Mouse (Mus musculus) cerebral cortex, adult 2 months (tissue): Measurements from ENCODE around the gene Wdr63.

Experiments
- WGBS: fragments of 180-500 bp; shearing (Covaris S2); methylation state at CpG from one replicate; pipeline ENCODE4 v1.1.7; 2018; 5-methylcytosine and 5-hydroxymethylcytosine counted together

Gene Wdr63

DNA sequence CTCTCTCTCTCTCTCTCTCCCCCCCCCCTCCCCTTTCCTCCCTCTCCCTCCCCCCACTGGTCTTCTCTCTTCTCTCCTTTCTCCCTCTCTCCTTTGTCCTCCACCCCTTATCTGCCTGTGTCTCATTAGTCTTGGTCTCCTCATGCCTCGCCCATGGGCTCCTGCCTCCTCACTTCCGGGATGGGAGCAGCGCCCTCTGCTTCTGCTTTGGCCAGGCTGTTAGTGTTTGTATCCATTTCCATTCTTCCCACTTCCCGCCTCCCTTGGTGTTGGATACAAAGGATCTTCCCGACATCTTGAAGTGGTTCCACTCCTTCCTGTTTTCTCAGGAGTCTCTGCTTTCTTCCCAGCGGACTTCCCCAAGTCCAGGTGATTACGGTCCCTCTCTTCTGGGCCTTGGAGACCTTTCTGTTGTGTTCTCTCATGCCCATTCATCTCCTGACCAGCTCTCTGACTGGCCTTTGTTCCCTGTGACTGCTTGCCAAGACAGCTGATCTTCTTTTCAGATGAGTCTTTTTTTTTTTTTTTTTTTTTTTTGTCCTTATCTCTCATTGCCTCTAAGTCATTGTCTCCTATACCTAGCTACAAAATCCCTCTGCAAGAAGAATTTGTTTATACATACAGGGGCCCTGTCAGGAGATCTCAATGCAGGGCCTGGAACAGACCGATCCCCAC is 96.2 kb downstream of the Wdr63 start:
- WGBS = 75% methylated on average over 8 of the region's 8 CpGs

- WGBS = 96% methylated on average over 4 of the region's 4 CpGs
These were observed 97.2 kb downstream of the Wdr63 start for GRCm38 (mm10) chr3:146010751-146011150.

DNA sequence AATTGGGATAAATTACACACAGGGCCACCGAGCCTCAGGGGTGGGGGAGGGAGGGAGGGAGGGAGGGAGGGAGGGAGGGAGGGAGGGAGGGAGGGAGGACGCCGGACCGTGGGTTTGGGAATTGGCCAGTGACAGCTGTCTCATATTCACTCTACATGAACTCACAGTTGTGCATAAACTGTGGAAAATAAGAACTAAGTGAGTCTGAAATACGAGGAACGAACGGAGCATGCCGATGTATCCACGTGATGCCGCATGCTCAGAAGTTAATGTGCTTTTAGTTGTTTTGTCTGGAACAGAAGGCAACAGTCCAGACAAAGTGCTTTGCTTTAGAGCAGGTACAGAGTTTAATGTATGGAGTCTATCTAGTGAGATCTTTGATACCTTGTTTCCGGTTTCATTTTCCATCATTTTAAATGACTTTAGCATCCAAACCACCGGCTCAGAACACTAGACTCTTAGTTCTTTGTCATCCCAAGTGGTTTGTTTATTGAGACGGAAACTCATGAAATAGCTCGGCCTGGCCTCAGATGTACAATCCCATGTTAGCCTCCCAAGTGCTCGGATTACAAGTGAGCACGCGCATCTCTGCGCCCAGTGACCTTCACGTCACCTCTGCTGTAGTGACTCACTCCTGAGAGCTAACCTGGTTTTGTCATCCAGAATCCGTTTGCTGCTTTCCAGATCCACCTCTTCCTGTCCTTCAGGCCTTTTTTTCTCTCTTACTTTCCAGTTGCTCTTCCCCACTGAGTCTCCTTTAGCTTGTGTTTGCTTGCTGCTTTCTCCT is 97.9 kb downstream of the Wdr63 start:
- 79% methylated on average over 19 of the region's 20 CpGs for WGBS

DNA sequence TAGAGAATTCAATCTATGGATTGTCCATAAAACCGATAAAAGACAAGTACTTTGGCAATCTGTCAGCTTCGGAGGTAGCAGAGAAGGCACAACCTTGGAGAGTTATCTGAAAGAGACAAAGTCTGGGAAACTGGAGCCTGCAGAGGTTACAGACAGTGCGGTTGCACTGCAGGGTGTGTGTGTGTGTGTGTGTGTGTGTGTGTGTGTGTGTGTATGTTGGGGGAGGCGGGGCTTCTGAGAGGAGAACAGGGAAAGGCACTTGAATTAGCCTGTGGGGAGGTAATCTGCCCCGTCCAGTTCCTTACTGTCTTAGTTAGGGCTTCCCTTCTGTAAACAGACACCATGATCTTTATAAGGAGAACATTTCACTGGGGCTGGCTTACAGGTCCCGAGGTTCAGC is 100.1 kb downstream of the Wdr63 start:
- WGBS = 92% methylated on average over 6 of the region's 6 CpGs

DNA sequence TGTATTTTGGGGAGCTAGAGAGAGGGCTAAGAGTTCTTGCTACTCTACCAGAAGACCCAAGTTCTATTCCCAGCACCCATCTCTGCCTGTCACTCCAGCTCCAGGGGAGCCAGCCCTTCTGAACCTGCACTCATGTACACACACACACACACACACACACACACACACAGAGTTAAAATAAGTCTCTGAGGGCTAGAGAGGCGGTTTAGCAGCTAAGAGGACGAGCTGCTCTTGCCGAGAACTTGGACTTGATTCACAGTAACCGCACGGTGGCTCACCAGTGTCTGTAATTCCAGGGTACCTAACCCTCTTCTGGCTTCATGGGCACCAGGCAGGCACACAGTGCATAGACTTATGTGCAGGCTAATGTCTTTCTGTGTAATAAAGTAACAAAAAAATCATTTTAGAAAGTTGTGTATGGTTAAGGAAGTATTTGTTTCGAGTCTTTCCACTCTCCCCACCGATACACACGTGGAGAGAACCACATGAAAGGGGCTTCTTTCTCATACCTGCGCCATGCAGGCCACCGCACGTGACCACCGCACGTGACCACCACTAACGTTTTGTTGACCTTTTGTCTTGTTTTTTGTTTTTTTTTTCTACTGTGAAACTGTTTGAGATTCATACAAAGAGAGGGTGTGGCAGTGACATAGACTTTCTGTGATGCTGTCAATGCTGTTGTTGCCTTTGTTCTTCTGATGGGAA is 103.4 kb downstream of the Wdr63 start:
- 92% methylated on average over 14 of the region's 14 CpGs for WGBS

DNA sequence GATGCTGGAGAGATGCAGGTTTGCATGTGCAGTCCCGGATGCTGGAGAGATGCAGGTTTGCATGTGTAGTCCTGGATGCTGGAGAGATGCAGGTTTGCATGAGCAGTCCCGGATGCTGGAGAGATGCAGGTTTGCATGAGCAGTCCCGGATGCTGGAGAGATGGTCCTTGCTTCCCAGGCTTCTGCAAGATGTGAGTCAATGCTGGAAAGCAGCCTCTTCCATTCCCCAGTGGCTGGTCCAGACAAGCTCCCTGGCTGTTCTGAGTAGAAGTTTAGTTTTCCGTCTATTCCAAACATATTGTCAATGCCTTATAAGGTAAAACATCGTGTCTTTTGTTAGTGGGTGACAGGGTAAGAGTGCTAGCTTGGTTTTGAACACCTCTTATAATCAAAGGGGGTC is 111.4 kb downstream of the Wdr63 start:
- WGBS = 90% methylated on average over 5 of the region's 5 CpGs

DNA sequence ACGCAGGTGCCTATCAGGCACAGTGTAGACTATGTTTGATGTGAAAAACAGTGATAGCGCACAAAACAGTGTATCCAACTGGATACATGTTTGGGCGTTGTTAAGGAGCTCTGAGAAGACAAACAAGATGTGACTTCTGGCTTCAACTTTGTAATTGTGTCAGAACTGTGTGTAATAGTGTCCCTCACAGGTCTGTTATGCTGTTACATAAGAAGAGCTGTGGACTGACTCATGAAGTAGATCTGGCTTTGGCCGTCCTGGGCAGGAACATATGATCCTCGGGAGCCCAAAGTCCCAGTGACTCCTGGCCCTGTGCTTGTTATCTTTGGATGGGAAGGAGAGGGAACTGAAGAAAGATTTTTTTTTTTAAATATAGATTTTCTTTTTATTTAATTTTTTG is 112.4 kb downstream of the Wdr63 start:
- WGBS = 89% methylated on average over 5 of the region's 5 CpGs

- WGBS = 83% methylated on average over 14 of the region's 14 CpGs
These were observed 114.3 kb downstream of the Wdr63 start for GRCm38 (mm10) chr3:145993481-145994201.

GRCm38 (mm10) chr3:145992796-145993195 is 115.1 kb downstream of the Wdr63 start:
- WGBS = 62% methylated on average over 10 of the region's 10 CpGs

GRCm38 (mm10) chr3:145991976-145992730 is 115.8 kb downstream of the Wdr63 start:
- WGBS = 83% methylated on average over 10 of the region's 10 CpGs

DNA sequence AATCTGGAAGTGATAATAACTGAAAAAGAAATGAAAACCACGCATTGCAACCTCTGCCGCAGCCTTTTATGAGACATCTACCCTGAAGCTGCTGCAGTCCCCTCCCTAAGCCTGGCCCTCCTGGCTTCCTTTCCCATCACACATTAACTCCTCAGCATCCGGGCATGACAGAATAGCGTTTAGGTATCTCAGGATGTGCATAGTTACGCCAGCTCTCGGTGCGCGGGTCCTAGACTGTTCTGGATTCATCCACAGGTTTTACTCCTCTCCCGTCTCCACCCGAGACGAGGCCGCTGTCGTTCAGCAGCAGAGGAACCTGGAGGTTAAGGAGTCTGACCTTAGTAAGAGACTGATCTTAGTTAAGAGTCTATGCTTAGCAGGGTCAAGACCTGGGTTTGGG is 116.8 kb downstream of the Wdr63 start:
- 93% methylated on average over 13 of the region's 13 CpGs for WGBS
